Mouse (Mus musculus): Measurements from ENCODE around the gene Slc5a4b. TPM values are rescaled to one million over a fixed set of nuclear protein-coding genes. Genes with fewer than 3 reads are reported as not detected.

Slc5a4b gene
- total RNA-seq, 4 experiments from 2014 or later = not detected

Small RNAs within 50 kb of the gene (microRNA-seq; reads per million reads assigned to microRNA genes)
- 0 reads per million in 2 experiments for gene Mir6409

Other genes starting within 250 kb of the Slc5a4b start
- gene Derl3, start 217.5 kb downstream of the Slc5a4b start, total RNA-seq (2022) = 1 to 10 TPM; 1.3 to 6.8 (median 4.4) TPM
- 10 to 100 TPM; 80.7 to 83.2 (median 82.5) TPM for gene Smarcb1, start 189.3 kb downstream of the Slc5a4b start, total RNA-seq (2022)
- 100 to 1,000 TPM; 299 to 345 (median 314) TPM for gene Chchd10, start 177.8 kb downstream of the Slc5a4b start, total RNA-seq (2022)
- gene Mmp11, start 174.5 kb downstream of the Slc5a4b start, total RNA-seq (2022) = 1 to 10 TPM; 1.7 to 2.6 (median 1.8) TPM
- gene Gm867, start 170.3 kb downstream of the Slc5a4b start, total RNA-seq (2022) = under 1 TPM in 2 of 4 experiments, not detected in 2; 0.51 to 0.70 TPM
- not detected for gene Vpreb3, start 167.9 kb downstream of the Slc5a4b start, total RNA-seq (2022)
- under 1 TPM in 2 of 4 experiments, not detected in 2; 0.17 to 0.20 TPM for gene Gm5134, start 156.4 kb downstream of the Slc5a4b start, total RNA-seq (2022)
- gene Zfp280b, start 78.3 kb downstream of the Slc5a4b start, total RNA-seq (2022) = 10 to 100 TPM; 13.3 to 18.0 (median 16.6) TPM
- gene Slc5a4a, start 36.5 kb upstream of the Slc5a4b start, total RNA-seq (2022) = not detected
- 10 to 100 TPM; 63.9 to 78.1 (median 75.3) TPM for gene Prmt2, start 126.9 kb upstream of the Slc5a4b start, total RNA-seq (2022)
- gene S100b, start 142.9 kb upstream of the Slc5a4b start, total RNA-seq (2022) = 100 to 1,000 TPM; 146 to 207 (median 176) TPM
- 10 to 100 TPM; 61.0 to 72.9 (median 64.9) TPM for gene Dip2a, start 234.3 kb upstream of the Slc5a4b start, total RNA-seq (2022)